Mouse (Mus musculus) bone marrow, adult 2 months (tissue): ENCODE data around the gene Mroh7. TPM values are rescaled to one million over a fixed set of nuclear protein-coding genes. Genes with fewer than 3 reads are reported as not detected.
A peak's percentile ranks its signal among the peaks of the same experiment; 100 is the strongest.
"Not testable (repeated sequence)": the region's sequence is repeated elsewhere in the genome, so short reads cannot be mapped to it uniquely, and the experiment has no call there.

Experiments
- H3K27ac ChIP-seq: fragments of 200-500 bp; 2 replicates; pipeline ENCODE4 v1.5.1; 2012; ENCODE audit warnings: low read depth, mild to moderate bottlenecking, control low read depth, inconsistent platforms, low read length; ENCODE audit not compliant: control insufficient read depth, poor library complexity, insufficient read depth
- H3K4me1 ChIP-seq: fragments of 200-500 bp; 2 replicates; pipeline ENCODE4 v1.6.1; 2011; ENCODE audit warnings: low read length; ENCODE audit not compliant: control insufficient read depth, insufficient read depth
- H3K4me3 ChIP-seq: fragments of 200-500 bp; replicated peaks from 2 replicates; pipeline ENCODE3; 2011; ENCODE audit warnings: mild to moderate bottlenecking, low read depth, low read length, control low read depth; ENCODE audit not compliant: control insufficient read depth
- CTCF ChIP-seq: fragments of 200-500 bp; IDR thresholded peaks from 2 replicates; pipeline ENCODE4 v1.5.1; 2011; ENCODE audit warnings: low read length, control low read depth; ENCODE audit not compliant: control insufficient read depth, insufficient read depth
- POLR2A ChIP-seq: fragments of 200-500 bp; IDR thresholded peaks from 2 replicates; pipeline ENCODE4 v1.6.1; 2011; ENCODE audit warnings: low read depth, mild to moderate bottlenecking, control low read depth, low read length, borderline replicate concordance; ENCODE audit not compliant: control insufficient read depth
- WGBS: fragments of 180-500 bp; shearing (Covaris S2); methylation state at CpG from one replicate; pipeline ENCODE4 v1.1.7; 2018; 5-methylcytosine and 5-hydroxymethylcytosine counted together
- polyA plus RNA-seq: library from polyadenylated mRNA; stranded (reverse); fragments of >200 nt; gene quantifications from 2 replicates; pipeline ENCODE4 v1.2.4, GENCODE M21; 2011; ENCODE audit warnings: low replicate concordance; ENCODE audit not compliant: missing spikeins, insufficient read depth, insufficient read length

Gene Mroh7
- polyA plus RNA-seq, 1 experiment = 4.6 TPM

DNA sequence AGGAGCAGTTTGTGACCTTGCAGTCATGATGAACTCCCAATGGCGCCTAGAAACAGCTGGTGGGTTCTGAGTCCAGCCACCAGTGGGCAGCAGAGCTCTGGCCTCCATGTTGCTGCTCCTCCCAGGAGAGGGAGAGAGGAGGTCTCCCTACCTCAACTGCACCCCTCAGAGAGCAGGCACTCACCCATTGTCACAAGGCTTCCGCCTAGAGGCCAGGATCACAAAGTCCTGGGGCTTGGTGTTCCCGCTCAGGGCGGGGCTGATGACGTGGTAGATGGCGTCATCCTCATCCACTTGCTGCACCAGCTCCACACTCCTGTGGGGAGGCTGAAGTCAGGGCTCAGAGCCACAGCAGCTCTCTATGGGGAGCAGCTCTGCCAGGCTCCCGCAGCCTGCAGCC lies 19.0 kb upstream of the Mroh7 start:
- Histone ChIP-seq H3K27ac (no peak overlapping the region), H3K4me3 (no peak overlapping the region), H3K4me1 (no peaks in the 10 kb centered on the region)
- 63% methylated on average over 7 of the region's 7 CpGs for WGBS
- no peak for TF ChIP-seq POLR2A
- TF ChIP-seq CTCF = peak; percentile 41; the same call in 1 of the 2 replicates

GRCm38 (mm10) chr4:106747001-106747580 lies 16.4 kb upstream of the Mroh7 start:
- no peak overlapping the region for H3K27ac ChIP-seq
- no peaks in the 10 kb centered on the region for H3K4me1 ChIP-seq
- TF ChIP-seq CTCF = no peak
- TF ChIP-seq POLR2A = no peak
- 74% methylated on average over 1 of the region's 1 CpGs for WGBS
- H3K4me3 ChIP-seq = no peak overlapping the region

- 82% methylated on average over 7 of the region's 7 CpGs for WGBS
- H3K27ac ChIP-seq = no peak overlapping the region
- H3K4me3 ChIP-seq = no peak overlapping the region
- no peaks in the 10 kb centered on the region for H3K4me1 ChIP-seq
- TF ChIP-seq CTCF (no peak), POLR2A (no peak)
Observed at GRCm38 (mm10) chr4:106745862-106746261, 15.1 kb upstream of the Mroh7 start.

GRCm38 (mm10) chr4:106737904-106738303 lies 7.2 kb upstream of the Mroh7 start:
- H3K27ac ChIP-seq = no peak overlapping the region
- no peaks in the 10 kb centered on the region; the same call in 1 of the 2 replicates for H3K4me1 ChIP-seq
- WGBS = 78% methylated on average over 3 of the region's 3 CpGs
- no peak overlapping the region for H3K4me3 ChIP-seq
- TF ChIP-seq POLR2A (no peak), CTCF (no peak)

- H3K4me1 ChIP-seq, H3K4me3 ChIP-seq, H3K27ac ChIP-seq: not testable (repeated sequence)
- WGBS = 94% methylated on average over 1 of the region's 1 CpGs
Observed at GRCm38 (mm10) chr4:106736884-106737283, 6.2 kb upstream of the Mroh7 start.

- 79% methylated on average over 4 of the region's 4 CpGs for WGBS
- no peak for TF ChIP-seq POLR2A
- TF ChIP-seq CTCF = no peak
- H3K4me3 ChIP-seq = no peak within 1 kb of the TSS
- H3K4me1 ChIP-seq = no peaks in the 10 kb centered on the region; the same call in 1 of the 2 replicates
- no peak within 1 kb of the TSS for H3K27ac ChIP-seq
Observed at GRCm38 (mm10) chr4:106733636-106734035, 2.9 kb upstream of the Mroh7 start, which contains the start of gene Fam151a. Gene Fam151a, plus strand, starts transcription at chr4:106733889.

DNA sequence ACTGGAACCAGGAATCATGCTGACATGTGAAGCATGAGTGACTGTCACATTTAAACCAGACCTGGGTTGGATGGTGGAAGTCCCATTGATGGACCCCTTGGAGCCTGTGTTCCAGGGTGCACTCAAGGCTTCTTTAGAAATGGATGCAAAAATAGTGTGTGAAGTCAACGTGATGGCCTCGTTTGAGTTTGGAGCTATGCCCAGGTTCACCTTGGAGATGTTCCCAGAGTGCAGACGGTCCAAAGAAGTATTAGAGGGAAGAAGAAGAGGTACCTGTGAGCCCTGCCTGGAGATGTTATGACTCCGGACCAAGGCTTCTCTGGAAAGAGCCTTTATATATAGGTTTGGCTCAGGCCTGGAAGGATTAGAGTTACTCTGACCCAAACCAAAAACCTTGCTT lies 10.1 kb downstream of the Mroh7 start:
- Histone ChIP-seq H3K4me1 (no peaks in the 10 kb centered on the region), H3K27ac (no peak overlapping the region), H3K4me3 (no peak overlapping the region)
- 76% methylated on average over 4 of the region's 4 CpGs for WGBS
- TF ChIP-seq CTCF (no peak), POLR2A (no peak)

DNA sequence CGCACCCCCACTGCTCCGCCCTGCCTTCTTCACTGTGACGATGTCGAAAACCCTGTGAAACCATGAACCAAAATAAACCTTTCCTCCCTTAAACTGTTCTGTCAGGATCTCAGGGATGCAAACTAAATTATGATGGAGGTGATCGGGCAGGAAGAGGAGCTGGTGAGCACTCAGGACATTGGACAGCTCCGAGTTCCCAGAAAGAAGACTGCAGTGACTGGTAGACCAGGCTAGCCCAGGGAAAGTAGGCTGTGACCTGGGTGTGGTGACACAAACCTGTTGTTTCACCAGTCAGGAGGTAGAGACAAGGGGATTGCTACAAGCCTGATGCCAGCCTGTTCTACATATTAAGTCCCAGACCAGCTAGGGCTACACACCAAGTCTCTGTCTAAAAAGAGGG lies 17.1 kb downstream of the Mroh7 start:
- Histone ChIP-seq H3K4me3 (no peak overlapping the region), H3K4me1 (no peaks in the 10 kb centered on the region), H3K27ac (no peak overlapping the region)
- no peak for TF ChIP-seq CTCF
- 81% methylated on average over 6 of the region's 6 CpGs for WGBS

GRCm38 (mm10) chr4:106708408-106708807 lies 22.3 kb downstream of the Mroh7 start:
- TF ChIP-seq CTCF = peak; percentile 96
- TF ChIP-seq POLR2A = no peak
- WGBS = under 1% methylated on average over 8 of the region's 8 CpGs
- no peak overlapping the region for H3K4me3 ChIP-seq
- no peaks in the 10 kb centered on the region for H3K4me1 ChIP-seq
- H3K27ac ChIP-seq = no peak overlapping the region
